Mouse (Mus musculus): ENCODE data around the gene Litaf.
"Not testable (repeated sequence)": the region's sequence is repeated elsewhere in the genome, so short reads cannot be mapped to it uniquely, and the experiment has no call there.

Litaf gene

DNA sequence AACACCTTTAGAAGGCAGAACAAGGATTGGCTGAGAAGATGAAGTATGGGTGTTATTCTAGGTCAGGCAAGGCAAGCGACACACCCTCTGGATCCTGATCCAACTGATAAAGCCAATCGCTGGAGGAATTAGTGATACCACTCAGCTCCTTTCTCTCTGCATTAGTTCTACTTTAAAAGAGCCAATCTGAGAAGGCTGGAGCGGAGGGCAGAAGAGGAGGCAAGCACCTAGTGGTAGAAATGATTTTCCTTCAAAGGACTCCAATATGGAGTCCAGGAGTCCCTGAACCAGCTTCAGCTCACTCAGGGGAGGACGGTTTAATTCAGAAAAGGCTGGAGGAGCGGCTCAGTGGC lies 74.2 kb downstream of the Litaf start:
- no peak for DNase-seq (ENCODE audit: low spot score)

DNA sequence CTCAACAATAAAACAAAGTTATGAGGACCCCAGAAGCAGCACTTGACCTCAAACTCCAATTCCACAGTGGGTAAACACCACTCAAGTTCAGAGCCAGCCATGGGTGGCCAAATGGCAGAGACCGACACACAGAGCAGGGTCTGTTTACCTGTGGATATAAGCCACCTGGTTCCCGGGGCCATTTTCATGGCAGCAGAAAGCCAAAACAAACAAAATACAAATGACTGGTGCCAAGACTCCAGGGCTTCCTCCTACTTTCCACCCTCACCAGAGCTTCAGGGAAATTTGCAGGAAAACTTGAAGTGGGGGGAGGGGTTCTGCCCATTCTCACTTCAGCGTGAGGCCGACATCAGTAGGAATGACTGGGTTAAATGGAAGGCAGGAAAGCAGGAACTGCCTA lies 75.2 kb downstream of the Litaf start:
- DNase-seq (ENCODE audit: low spot score): no peak

DNA sequence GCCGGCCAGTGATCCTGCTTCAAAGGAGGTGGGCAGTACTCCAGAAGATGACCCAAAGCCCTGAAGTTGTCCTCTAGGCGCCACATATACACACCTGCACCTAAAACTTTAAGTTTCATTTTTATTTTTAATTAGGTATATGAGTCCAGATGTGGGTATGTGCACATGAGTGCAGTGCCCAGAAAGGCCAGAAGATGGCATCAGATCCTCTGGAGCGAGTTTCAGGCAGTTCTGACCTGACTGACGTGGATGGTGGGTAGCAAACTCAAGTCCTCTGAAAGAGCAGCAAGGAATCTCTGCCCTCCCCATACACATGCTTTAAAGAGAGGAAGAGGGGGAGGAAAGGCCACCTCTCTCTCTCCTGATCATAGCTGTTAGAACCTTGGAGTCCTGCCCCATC lies 76.1 kb downstream of the Litaf start:
- no peak for DNase-seq (ENCODE audit: low spot score)

DNA sequence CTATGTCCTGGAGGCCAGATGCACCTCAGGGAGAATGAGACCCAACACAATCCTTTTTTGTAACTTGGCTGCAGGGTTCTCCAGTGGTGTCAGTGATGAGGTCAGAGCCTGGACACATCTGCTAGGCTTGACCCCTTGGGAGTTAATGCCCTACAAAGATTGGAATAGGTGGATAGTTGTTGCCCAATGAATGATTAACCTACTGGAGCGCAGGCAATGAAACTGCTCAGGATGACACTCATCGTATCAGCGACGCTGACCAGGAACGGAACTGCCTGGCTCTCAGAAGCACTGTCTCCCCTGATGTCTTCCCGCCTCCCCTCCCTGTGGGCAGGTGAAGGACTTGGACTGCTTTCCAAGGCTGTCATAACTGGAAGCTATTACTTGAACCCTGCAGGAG lies 76.6 kb downstream of the Litaf start:
- no peak for DNase-seq (ENCODE audit: low spot score)

DNA sequence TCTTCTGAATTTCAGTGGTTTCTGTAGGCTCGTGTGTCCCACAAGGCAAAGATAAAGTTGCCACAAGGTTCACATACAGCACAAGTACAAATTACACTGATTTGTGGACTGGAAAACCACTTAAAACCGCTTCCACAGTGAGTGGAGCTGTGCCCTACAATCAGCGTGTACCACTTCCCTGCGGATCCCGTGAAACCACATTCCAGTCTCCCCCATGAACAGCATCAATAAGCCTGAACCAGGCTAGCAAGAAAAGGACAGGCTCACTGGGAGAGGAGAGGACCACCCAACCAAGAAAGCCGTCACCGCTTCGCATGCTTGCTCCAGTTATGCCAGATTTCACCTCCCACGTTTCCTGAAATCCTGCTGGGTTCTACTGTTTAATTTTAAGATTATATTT lies 77.7 kb downstream of the Litaf start:
- DNase-seq (ENCODE audit: low spot score): no peak

DNA sequence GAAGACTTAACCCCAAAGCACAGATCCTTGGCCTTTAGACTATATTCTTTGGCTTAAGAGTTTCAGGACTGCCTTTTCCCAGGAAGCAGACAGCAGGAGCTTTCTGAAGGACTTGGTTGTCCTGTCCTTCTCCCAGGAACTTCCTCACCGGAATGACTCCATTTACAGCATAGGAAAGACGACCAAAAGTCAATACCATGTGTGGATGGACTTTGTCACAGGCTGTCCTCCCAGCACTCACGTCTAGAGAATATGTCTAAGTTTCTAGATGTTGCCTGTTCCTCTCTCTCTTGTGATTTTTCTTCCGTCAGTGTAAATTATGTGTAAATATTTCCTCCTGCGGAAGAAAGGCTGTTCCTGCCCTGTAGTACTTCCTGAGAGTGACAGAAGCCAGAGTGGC lies 81.4 kb downstream of the Litaf start:
- no peak for DNase-seq (ENCODE audit: low spot score)

DNA sequence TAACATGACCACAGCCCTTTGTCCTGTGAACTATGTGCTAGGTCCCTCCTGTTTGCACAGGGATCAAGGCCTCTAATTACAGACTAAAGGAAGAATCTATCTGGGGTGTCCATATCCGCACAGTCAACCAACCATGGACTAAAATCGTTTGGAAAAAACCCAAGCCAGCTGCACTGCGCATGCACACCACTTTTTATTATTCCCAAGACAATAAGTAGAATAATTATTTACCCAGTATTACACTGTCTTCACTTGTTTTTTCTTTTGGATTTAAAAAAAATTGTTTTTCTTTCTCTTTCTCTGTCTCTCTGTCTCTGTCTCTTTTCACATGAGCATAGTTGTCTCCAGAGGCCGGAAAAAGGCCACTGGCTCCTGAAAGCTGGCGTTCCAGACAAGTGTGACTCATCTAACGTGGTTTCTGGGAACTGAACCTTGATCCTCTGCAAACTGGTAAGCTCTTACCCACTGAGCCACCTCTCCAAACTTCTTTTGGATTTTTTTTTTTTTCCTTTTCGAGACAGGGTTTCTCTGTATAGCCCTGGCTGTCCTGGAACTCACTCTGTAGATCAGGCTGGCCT lies 84.4 kb downstream of the Litaf start:
- no peak for DNase-seq (ENCODE audit: low spot score)

DNA sequence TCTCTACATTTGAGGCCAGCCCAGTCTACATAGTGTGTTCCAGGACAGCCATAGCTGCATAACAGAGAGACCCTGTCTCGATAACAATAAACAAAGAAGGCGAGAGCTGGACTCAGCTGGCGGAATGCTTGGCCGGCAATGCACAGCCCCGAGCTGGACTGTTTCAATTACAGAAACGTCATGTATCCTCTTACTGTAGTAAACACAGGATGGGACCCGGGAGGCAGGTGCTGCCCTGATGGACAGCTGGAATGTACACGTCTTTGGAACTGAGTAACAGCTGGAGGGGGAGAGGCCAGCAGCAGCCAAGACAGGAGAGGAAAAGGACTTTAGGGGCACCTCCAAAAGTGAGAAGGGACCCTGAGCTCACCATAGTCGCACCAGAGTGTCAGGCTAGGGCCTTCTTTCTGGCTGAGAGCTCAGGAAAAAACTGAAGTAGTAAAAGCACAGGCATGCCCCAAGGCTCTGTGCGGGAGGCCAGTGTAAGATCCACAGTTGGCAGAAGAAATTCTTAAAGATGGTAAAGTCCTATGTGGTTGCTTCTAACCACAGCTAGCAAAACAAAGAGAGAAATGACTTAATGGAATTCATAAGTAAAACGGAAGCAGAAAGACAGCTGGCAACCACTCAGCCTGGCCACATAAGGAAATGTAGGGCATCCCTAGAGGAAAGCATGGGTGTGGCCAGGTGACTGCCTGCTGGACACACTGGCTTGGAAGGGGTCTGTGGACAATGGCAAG lies 86.7 kb downstream of the Litaf start:
- DNase-seq (ENCODE audit: low spot score): no peak

DNA sequence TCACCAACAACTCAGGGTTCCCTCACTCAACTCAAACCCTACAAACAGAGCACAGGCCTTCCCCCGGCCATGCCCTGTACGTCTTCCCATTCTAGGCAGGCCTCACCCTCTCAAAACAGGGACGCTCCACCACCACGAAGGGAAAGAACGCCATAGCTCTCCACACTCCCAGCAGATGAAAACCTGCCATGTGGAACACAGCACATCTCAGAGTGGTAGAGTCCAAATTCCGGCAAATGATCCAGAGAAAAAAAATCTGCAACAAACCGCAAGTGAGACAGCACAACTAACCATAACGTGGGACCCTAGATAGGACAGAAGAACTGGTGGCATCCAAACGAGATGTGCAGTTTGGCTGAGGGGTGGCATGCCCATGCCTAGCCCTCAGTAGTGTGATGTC lies 88.1 kb downstream of the Litaf start:
- no peak for DNase-seq (ENCODE audit: low spot score)

DNA sequence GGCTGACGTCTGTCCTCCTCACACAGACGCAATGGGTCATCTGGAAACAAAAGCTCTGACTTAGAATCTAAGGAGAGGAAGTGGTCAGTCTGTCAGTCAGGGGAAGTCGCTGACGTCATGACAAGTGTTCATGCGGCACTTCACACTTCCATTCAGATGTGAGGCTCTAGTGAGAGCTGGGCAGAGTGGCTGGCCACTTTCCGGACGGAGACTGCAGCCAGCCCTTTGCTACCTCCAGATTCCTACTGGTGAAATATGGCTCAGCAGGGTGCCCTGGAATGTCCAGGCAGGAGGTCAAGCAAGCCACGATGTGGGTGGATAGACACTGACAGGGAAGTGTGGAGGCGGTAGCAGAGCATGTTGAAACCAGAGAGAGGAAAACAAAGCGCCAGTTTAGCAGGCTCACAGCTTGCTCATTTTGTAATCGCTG lies 89.7 kb downstream of the Litaf start:
- DNase-seq (ENCODE audit: low spot score): no peak

DNA sequence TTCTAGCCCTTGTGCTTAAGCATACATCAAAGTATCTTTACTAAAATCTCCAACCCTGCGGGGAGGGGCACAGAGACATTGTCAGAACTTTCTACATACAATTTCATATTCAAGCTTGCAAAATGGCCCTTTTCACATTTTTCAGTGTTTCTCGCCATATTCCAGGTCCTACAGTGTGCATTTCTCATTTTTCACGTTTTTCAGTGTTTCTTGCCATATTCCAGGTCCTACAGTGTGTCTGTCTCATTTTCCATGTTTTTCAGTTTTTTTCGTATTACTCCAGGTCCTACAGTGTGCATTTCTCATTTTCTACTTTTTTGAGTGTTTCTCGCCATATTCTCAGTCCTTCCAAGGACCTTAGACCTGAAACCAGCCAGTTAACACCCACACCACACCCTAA lies 91.0 kb downstream of the Litaf start:
- no peak for DNase-seq (ENCODE audit: low spot score)

DNA sequence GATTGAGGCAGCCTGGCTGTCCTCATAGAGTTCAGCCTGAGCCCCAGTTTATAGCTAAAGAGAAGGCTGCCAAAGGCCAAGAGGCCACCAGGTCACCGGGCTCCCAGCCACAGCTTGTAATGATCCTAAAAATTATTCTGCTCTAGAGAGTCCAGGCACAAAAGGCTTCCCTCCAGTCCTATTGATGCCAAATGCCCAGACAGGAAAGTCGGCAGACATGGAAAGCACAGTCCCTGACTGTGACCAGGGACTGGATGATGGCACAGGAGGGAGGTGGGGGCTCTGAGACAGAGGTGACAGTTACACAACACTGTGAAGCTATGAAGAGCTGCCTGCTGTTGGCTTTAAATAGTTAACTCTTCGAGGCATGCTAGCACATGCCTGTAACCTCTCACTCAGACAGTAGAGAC lies 91.9 kb downstream of the Litaf start:
- no peak for DNase-seq (ENCODE audit: low spot score)

DNA sequence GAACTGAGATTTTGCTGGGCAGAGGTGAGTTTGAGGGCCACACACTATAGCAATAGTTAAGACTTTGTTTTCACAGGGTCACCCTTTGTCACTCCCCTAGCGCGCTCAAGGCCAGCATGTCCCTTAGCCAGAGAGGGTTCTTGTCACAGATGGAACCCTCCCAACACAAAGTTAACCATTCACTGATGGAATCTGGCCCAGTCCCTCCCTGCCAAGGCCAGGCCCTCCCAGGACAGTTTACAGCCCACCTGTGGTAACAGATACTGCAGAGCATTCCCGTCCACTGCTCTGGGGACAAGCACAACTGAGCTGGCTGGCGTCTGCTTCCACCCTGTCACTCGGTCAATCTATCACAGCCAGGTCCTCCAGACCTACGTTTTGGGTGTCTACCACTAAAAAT lies 93.7 kb downstream of the Litaf start:
- DNase-seq (ENCODE audit: low spot score): no peak

DNA sequence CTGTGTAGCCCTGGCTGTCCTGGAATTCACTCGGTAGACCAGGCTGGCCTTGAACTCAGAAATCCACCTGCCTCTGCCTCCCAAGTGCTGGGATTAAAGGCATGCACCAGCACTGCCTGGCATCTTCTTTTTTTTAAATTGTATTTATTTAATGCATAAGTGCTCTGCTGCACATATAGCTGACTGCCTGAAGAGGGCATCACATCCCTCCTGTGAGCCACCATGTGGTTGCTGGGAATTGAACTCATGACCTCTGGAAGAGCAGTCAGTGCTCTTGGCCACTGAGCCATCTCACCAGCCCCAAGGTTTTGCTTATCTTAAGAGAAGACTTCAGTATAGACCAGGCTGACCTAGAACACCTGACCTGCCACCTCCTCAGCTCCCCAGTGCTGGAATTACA lies 96.0 kb downstream of the Litaf start:
- DNase-seq (ENCODE audit: low spot score): not testable (repeated sequence)

DNA sequence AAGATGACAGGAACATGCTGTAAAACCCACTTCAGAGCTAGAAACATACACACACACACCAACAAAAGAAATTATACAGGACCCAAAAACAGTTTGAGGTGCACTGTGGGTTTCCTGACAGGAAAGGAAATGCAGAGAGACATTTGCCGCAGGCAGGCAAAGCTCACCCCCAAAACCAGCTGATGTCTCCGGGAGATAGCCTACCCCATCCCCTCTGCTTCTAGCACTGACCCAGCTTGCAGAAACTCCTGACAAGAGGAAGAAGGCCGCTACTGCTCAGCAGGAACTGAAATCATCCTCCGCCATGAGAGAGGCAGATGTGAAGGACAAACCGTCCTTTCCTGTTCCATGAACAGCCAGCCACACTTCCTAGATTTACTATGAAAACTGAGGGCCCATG lies 96.6 kb downstream of the Litaf start:
- no peak for DNase-seq (ENCODE audit: low spot score)

DNA sequence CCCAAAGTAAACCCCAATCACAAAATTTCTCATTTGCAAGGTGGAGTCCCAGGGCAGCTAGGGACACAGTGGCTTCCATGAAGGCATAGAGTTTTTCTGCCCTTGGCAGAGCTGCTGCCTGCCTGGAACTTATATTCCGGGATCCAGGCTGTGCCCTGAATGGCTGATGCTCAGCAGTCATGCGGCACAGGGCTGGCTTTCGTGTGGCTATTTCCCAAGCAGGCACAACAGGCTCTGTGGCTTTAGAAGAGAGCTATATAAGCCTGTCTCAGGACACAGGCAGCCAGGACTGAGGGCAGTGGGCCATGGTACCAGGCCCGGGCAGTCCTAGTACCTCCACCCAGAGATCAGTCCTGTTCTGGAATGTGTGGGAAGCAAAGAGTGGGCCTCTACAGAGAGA lies 97.7 kb downstream of the Litaf start:
- no peak for DNase-seq (ENCODE audit: low spot score)

DNA sequence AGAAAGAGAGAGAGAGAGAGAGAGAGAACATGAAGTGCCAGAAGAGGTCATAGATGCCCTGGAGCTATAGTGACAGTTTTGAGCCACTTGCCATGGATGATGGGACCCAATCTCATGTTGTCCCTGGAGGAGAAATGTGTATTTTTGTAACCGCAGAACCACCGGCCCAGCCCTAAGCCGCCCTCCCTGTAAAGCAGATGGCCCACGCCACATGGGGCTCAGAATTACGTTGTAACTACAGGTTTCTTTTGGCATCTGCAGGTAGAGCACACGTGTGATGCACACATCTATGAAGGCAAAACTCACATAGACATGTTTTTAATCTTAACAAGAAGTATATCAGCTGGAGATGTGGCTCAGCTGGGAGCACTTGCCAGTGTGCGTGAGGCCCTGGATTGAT lies 98.2 kb downstream of the Litaf start:
- DNase-seq (ENCODE audit: low spot score): no peak

DNA sequence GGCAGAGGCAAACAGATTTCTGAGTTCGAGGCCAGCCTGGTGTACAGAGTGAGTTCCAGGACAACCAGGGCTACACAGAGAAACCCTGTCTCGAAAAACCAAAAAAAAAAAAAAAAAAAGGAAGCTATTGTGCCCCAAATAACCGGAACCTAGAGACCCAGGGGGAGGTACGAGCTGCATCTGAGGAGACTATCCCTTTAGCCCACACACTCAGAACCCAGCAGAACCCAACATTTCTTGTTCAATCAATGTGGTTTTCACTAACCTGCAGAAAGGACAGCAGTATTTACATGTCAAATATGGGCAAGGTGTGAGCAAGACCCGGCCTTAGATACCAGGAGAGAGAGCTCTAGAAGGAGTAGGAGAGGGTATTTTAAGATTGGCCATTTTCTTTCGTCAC lies 98.9 kb downstream of the Litaf start:
- no peak for DNase-seq (ENCODE audit: low spot score)

DNA sequence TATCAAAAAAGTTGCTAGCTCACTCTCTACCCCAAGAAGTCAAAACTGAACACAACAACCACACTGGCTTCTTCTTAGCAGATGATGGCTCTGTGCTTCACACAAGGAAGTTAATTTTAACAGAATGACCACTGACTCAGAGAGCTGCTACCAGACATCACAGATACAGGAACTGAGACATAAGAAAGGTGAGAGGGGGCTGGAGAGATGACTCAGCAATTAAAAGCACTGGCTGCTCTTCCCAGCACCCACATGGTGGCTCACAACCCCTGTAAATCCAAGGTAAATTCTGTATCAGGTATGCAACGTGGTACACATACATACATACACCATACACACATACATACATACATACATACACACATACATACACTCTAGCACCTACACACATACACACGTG lies 100.9 kb downstream of the Litaf start:
- no peak for DNase-seq (ENCODE audit: low spot score)

DNA sequence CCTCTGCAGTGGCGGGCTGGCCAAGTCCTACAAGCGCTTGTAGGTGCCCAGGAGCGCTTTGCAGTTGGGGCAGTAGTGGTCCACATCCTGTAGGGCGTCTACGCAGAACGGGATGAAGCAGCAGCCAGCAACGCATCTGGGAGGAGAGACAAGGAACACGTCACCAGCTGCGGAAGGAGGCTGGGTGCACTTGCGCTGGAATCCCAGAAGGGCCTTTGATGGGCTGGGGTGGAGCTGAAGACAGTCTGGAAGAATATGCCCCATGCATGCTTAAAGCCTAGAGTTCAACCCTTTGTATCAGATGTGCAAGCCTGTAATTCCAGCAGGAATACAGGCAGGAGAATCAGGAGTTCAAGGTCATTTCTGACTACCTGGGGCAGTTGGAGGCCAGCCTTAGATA lies 105.0 kb downstream of the Litaf start:
- no peak for DNase-seq (ENCODE audit: low spot score)

DNA sequence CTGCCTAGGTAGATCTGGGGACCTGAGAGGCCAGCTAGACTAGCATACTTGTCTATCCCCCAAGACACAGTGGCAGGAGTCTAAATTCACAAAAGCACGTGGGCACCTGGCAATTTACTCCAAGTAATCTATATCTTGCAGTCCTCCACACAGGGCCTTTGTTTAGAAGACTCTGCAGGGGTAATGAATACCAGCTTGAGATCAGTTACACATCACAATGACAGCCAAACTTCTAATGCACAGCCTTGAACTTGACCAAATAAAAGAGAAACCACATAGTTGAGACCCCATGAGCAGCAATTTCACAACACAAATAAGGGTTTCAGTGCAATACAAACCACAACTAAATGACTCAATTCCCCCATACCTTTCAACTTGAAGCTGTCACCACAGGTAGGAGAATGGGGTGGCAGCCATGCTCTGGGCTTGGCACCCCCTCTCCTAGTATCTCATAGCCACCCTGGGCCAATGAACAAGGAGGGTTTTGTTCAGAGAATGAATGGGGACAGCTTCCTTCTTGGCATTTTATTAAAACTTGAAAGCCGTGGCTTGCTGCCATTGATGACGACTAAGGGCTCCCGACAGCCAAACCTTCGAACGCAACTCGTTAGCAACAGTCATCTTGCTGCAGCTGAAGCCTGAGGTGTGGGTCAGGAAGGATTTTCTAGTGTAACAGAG lies 107.1 kb downstream of the Litaf start:
- DNase-seq (ENCODE audit: low spot score): no peak

DNA sequence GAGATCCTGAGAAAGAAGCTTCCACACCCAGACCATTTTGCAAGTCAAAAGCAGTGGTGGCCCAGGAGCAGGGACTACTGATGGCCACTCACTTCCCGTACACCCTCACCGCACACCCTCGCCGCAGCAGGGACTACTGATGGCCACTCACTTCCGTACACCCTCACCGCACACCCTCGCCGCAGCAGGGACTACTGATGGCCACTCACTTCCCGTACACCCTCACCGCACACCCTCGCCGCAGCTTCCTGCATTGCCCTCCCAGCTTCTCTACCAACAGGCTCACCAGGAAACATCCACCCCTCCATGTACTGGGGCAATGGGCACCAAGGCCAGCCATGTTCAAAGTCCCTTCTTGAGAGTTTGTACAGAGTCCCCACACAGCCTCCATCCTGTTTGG lies 107.7 kb downstream of the Litaf start:
- DNase-seq (ENCODE audit: low spot score): not testable (repeated sequence)

DNA sequence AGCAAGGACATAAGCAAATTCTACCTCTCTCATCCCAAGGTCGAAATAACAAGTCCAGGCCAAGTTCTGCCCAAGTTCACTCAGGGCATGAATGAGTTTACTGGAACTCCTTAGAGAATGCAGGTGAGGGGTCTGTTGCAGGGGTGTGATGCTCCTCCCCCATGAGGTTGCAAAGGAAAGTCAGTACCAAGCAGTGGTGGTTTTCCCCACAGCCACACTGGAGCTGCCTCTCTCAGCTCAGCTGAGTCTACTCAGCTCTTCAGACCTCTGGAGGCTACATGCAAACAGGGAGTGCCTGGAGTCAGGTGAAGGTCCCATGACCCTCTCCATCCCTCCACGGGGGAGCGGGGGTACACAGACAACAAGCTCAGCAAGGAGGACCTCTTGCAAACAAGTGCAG lies 108.2 kb downstream of the Litaf start:
- DNase-seq (ENCODE audit: low spot score): no peak
